Mouse (Mus musculus): ENCODE data around the gene Arl5a.

DNA sequence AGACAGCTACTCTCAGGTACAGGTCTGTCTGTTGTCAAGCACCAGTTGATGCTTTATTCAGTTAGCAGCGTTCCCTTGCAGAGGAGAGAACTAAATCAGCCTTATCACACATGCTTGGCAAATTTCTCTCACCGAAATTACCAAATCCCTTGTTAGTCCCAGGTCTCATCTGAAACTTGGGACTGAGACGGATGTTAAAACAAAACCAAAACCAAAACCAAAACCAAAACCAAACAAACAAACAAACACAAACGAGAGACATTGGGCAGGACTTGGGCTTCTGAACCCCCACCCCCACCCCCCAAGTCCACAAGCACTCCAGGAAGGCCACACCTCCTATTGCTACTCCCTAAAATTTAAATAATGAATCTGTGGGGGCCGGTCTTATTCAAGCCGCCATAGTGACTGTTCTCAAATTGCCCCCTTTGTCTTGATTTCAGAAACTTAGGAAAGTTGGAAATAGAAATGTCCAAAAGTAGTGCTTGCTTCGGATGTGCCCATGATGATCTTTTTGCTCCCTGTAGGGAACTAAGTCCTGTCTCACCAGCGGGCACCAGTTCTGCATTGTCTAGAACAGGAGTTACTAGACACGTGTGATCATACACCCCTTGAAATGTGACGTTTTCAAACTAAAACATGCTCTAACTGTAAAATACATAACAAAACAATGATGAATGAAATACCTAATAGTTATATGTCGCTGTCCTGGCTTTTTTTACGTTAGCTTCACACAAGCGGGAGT is 46.8 kb downstream of the Arl5a start:
- no peak for TF ChIP-seq GATA1 (IDR thresholded peaks at IDR 0.05; ENCODE audit: borderline replicate concordance, low read length)
- TF ChIP-seq CTCF (IDR thresholded peaks at IDR 0.05; ENCODE audit: low read depth, low read length) = no peak
- no peak for TF ChIP-seq GATA2 (IDR thresholded peaks at IDR 0.05; ENCODE audit: borderline replicate concordance, low read depth, low read length)
